Mouse (Mus musculus) frontal cortex, adult (tissue): ENCODE measurements around the gene Fam135a.
A peak's percentile ranks its signal among the peaks of the same experiment; 100 is the strongest.
"Not testable (repeated sequence)": the region's sequence is repeated elsewhere in the genome, so short reads cannot be mapped to it uniquely, and the experiment has no call there.

Source experiments
- ATAC-seq: cut with Nextera tagmentation; 2 replicates; pipeline ENCODE4 v1.9.2; 2017; ENCODE audit warnings: mild to moderate bottlenecking, moderate library complexity, mixed read lengths; ENCODE audit not compliant: low TSS enrichment

The Fam135a gene

DNA sequence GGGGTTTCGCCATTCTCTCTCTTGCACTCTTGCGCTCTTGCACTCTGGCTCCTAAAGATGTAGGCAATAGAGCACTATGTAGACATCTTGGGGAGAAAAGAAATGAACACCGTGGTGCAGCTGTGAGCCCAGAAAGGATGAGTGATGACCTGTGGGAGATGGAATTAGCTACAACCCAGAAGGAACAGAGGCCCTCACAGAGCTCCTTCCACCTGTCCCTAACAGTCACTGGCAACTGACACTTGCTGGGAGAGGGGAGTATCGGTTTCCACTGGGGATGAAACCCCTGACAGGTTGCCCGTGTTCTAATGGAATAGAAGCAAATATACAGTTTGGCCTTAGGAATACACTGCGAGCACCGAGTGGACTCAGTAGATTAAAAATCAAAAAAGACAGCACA is 31.3 kb downstream of the Fam135a start:
- ATAC-seq = no peak

DNA sequence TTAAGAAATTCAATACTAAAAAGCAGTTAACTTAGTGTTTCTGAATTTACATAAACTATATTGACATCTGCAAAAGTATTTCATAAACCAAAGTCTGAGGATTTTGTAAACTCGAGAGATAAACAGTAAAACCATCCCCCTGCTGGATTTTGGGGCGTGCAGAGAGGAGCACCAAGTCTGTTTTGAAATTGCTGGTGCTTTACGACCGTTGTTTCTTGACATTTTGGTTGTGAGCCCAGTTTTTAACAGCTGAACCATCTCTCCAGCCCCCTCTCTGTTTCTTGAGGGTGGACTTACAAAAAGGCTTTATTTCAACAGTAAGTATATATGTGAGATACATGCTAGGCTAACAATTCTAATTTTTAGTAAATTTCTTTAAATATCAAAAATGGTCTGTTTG is 33.4 kb downstream of the Fam135a start:
- no peak for ATAC-seq

DNA sequence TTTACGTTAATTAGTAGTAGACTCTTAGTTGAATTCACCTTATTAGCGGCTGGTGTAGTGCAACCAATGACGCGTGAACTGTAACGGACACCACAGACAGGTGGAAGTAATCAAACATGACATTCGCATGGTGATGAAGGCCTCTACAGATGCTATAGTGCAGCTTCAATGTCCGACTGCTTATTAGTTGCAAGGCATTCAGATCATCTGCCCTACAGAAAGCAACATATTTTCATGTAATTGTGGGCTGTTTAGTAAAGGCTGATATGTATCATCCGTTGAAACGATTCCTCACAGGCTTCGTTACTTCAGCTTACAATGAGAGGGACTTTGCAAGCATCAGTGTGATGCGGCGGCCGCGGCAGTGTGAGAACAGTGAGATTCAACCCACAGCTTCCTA is 44.4 kb downstream of the Fam135a start:
- no peak for ATAC-seq

DNA sequence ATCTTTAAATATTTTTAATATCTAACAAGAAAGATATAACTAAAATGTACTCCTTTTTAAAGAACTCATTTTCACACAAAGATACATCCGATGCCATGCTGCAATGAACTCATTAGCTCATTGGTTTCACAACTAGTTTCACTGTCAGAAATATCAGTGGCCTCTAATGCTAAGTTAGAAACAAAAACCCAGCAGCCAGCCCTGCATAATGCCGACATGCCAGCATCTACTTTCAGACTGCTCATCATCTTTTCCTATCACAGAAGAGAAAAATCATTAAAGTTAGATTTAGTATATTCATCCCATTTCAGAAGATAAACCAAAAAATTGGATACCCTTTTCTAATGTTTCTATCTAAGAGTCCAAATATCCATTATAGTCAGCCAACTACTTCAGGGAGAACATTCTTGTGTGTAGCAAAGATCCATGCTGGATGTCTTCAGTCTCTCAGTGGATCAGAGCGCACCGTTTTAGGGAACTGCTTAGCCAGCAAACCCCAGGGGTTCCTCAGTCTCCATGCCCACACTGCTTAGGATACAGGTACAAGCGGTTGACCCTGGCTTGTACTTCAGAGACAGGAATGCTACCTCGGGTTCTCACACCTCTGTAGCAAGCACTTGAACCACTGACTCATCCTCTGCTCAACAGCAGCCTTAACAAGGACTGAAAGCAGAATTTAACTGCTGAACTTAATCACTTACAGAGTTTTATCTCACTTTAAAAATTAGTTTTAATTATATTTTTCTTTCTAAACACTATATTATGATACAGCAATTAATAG is 53.2 kb downstream of the Fam135a start:
- no peak for ATAC-seq

DNA sequence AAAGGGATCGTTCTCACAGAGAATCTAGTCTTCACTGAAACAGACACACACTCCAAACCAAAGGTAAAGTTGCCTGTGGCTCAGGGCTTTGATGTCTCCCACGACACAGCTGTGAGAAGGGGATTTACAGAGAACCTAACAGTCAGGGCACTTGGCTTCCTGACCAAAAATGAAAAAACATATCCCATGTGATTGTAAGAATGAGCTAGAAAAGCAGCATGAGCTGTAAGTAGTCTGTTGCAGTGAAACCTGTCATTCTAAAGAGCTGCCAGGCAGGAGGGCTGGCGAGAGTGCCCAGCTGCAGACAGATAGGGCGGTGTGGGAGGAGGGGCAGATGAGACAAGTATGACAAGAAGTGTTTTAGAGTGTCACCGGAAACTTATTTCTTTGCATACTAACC is 54.5 kb downstream of the Fam135a start:
- ATAC-seq = no peak

DNA sequence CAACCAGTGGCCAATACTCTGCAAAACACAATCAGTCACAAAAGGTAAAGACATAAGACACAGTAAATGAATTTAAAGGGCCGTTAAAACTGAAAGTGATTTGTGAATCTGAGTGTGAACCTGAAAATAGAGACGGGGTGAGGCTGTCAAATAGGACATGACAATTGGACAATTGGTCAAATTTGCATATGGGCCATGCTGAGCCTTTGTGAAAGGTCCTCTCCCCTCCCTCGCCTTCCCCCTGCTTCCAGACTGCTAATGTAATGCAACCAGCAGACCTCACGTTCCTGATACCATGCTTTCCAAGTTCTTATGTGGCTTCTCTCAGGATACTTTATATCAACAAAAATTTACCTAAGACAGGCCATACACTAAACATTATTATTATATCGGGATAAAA is 57.1 kb downstream of the Fam135a start:
- no peak for ATAC-seq

DNA sequence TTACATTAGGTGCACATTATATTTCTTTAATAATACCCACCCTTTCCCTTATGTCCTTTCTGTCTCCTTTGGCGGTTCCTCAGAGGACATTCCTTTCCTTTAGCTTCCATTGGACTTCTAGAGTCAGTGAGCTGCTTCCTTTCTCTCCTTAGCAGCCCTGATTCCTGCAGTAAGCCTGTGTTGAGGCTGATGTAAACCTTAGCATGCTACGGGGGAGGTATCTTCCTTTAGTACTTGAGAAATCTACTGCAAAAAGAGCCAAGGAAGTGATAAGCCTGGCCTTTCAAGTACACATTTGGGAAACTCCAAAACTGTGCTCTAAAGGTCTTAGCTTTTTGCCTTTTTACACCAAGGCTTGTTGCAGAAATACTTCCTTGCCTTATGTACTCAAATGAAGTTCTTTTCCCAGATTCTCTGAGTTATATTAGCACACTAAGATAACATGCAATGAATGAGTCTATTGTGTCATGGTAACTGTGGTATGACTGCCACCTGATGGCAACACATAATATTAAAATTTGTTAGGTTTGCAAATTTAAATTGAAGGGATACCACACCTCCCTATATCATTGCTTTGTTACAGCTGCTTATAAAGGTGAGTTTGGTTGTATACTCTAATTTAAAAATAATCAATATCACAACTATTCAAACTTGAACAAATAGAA is 66.2 kb downstream of the Fam135a start:
- ATAC-seq = peak; percentile 97

DNA sequence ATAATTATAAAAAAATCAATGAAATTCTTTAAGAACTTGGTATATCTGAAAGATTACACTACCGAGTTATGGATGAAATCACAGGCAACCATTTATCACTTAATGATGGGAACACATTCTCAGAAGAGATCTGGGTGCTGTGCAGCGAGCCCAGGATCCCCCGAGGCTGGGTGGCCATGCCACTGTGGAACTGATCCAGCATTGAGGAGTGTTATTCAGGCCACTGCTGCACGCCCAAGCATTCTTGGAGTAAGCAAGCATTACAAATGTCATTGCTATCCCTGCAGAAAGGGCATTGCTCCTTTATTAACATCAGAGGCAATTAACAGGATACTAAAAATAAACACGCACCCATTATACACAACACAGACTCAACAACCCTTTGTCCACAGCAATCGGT is 89.3 kb downstream of the Fam135a start:
- no peak for ATAC-seq

DNA sequence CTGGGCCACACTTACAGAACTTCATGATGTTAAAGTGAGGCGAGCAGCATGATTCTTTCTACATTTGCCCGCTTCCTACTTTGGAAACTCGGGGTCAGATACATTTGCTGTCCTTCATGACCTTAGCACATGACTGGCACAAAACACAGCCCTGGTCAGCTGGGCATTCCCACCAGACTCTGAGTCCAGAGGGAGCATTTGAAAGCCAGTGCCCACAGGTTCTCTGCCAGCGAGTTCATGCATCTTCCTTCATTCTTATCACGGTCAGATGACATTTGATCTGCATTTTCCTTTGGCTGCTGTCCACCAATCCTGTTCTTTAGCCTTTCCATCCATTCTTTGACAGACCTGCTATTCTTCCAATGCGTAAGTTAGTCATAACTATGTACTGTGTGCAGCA is 90.1 kb downstream of the Fam135a start:
- no peak for ATAC-seq

DNA sequence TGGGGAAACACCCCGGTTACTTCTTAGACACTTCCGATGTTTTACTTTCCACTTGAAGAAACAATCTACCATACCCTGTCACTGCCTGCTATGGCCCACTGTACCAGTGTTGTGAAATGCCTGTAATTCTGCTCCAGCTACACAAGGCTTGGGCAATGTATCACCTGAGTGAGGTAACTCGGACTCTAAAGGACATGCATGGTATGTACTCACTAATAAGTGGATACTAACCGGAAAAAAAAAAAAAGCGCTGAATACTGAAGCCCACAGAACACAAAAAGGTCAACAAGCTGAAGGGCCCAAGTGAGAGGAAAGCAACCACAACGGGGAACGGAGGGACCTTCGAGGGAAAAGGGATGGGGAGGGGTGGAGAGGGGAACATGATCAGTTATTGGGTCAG is 92.5 kb downstream of the Fam135a start:
- no peak for ATAC-seq

DNA sequence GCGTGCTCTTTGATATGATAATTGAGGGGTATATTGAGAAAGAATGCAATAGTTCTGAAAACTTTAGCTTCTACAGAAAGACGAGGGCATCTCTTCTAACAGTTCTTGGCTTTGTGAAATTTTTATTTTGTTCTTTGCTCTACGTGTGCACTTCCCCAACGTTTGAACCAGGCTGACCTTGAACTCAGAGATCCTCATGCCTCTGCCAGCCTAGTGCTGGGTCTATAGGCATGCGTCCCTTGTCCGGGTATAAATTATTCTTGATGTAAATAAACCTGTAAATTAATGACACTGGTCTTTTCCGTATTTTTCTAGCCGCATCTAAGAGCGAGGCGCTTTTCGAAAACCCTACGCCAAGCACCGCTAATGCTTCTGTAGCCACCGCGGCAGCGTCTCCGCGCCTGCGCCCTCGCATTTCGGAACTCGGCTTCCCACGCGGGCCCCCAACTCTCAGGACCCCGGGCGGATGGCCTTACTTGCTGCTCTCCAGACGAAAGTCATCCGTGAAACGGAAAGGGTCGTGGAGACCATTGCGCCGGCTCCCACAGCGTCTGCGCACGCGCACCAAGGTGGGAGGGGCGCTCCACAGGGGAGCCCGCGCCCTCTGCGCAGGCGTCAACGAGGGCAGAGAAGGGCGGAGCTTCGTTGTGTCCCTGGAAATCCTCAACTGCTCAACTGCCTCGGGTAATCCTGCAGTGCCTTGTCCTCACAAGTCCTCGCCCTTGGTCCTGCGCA is 94.9 kb downstream of the Fam135a start, which contains the start of gene Sdhaf4:
Sdhaf4 (minus strand) TSS at position 587 of the 735 bp plus-strand sequence.
- peak; percentile 96 for ATAC-seq

DNA sequence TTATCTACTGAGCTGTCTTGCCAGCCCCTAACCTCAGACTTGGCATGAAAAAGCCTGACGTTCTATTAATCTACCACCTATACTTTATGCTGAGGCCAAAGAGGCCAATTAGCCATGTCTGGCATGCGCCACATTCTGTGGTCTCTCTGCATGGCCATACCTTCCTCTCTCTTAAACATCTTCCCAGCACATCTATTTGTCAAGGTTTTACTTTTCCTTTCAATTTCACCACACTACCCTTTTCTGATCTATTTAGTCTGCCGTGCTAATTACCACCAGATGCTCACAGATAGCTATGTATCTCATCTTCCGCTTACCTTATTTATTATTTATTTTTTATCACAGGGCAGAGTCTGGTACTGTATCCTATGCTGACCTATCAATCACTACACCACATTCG is 100.8 kb downstream of the Fam135a start:
- no peak for ATAC-seq

DNA sequence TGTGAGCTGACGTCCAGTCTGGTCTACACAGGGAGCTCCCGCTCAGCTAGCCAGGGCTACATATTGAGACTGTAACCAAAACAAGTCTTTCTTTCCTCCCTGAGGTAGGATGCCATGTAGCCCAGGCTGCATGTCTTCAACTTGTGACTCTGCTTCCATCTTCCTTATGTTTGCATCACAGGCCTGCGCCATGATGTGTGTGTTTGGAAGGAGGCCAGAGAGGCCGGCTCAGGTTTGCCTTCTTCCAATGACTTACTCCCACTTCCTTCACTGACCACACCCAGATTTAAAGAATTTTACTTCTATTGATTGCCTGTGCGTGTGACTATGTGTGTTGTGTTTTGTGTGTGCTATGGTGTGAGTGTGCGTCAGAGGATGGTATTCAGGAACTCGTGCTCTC is 101.3 kb downstream of the Fam135a start:
- no peak for ATAC-seq

DNA sequence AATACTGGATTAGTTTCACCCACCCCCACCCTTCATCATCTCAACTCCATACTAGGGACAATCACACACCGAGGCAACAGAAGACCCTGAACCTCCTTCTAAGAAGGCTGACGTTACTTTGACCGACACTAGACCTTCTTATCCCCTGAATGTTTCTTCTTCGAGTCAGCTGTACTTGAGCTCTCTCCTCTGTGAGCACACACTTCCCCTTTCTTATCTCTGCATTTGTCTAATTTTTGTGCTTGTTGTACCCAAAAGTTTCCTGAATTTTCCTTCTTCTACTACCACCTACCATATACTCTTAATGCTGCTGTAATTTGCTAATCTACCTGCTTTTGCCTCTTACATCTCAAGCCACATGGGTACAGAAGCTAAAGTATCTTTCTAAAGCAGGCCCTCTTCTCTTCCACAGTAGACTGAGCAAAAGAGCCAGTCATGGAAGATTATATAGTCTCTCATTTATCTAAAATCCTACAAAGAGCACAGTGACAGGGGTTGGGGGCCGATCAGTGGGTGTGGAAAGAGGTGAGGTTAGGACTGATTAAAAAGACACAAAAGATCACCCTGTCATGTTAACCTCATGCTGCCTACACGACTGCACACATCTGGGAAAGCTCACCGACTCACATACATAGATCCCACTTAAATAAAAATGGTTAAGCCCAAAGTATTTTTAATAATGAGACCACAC is 101.9 kb downstream of the Fam135a start:
- ATAC-seq = no peak

DNA sequence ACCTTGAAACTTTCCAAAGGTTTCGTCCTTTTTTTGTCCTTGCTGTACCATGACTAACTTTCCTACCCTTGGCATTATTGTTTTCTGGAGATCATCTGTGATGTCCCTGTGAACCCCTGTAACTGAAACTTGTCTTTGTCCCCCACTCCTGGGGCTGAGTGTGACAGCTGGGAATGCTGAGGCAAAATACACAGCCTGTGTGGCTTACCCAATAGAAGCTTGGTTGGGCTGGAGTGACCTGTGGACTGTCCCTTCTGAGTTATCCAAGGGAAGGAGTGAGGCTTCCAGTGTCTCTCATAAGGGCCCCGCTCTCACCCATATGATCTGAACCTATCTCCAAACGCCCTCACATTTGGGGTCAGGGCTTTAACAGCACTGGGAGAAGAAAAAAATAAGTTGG is 102.6 kb downstream of the Fam135a start:
- no peak for ATAC-seq

DNA sequence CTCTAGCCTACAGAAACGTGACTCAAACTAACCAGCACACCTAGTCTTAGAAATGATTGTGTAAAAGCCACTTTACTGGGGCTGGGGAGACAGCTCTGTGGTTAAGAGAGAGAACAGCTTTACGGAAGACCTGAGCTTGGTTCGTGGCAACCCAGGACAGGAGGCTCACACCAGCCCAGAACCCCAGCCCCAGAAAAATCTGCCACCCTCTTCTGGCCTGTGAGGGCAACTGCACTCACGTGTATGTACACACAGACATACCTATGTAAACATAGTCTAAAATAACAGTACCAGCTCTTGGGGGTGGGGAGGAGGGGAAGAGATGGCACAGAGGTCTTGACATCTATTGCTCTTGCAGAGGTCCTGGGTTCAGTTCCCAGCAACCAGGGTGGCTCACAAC is 104.7 kb downstream of the Fam135a start:
- no peak for ATAC-seq

DNA sequence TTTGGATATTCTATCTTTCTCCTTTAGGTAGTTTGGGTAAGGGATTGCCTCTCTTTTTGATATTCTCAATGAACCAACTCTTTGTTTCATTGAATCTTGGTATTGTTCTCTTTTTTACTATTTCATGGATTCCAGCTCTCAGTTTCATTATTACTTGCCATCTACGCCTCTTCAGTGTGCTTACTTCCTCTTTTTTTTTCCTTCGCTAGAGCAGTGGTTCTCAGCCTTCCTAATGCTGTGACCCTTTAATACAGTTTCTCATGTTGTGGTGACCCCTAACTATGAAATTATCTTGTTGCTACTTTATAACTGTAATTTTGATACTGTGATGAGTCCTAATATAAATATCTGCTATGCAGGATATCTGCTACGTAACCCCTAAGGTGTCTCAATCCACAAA is 117.0 kb downstream of the Fam135a start:
- ATAC-seq = no peak

DNA sequence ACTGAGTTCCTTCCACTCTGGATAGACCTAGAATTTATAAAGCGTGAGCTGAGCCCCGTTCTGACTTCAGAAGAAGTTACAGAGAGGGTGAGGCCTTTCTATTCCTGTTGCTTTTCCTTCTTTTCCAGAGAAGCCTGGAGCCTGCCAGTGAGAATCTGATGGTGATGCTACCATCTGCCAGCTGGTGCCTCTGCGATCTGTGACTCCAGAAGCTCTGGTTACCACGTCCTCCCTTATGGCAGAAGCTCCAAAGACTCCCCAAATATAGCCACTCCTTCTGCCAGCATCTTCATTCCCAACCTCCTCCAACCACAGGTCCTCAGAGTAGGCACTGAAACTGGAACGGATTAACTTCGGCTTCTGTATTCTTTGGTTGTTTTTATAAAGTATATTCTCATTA is 121.9 kb downstream of the Fam135a start:
- peak; percentile 96 for ATAC-seq

DNA sequence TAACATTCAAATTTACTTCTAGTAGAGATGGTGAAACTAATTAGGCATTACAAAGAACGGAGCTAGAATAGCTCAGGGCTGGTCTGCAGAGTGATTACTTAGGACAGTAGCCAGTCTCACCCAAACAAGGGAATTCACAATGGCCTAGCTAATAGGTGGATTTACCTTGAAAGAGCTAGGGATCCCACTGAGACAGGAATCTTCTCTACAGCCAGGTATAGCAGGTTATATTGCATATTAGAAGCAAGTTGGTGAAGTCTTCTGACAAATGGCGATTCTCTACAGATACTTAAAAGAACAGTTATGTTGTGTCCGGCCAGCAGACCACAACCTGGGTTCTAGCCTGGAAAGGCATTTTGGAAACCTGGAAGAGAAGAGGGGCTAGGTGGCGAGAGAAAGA is 129.0 kb downstream of the Fam135a start:
- ATAC-seq = not testable (repeated sequence)

DNA sequence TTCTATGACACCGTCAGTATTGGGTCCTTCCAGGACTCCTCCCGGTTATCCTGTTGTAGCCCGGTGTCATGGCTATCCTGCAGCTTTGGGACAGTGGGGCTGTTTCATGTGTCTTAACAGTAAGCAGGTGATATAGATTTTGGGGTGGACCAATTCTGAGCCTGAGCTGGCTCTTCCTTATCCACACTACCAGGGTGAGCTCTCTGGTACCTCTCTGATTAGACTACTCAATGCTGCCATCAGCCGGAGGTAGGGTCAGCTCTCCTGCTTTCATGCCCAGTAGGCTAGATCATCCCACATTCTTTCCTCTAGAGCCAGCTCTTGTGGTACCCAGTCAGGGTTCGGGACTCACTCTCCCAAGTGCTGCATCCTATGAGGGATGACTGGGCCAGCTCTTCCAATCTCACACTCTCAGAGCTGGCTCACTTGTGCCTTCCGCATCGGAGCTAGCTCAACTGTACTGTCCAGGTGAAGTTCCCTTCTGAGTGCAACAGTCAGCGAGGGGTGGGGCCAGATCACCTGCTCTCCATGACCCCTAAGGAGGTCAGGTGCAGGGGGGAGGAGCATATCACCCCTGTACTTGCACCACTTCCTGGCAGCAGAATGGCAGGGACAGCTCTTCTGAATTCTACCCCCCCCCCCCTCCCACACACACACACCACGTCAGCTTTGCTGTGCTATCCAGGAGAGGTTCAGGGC is 132.0 kb downstream of the Fam135a start:
- ATAC-seq = no peak

DNA sequence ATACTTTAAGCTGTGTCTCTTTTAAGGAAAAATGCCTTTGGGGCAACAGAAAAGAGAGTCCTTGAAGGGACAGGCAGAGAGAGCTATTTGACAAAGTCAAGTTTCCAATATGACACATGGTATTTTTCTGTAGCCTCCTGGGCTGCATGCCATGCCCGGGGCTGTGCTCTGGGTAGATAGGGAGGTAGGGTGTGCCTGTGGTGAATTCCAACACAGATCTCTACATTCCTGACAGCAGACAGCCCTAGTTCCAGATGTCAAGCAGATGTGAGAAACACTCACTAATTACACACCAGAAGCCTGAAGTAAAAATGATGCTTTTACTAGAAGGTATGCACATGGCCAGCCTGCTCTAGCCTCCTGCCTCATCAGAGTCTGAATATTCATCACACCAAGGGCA is 133.9 kb downstream of the Fam135a start:
- no peak for ATAC-seq
